Mouse (Mus musculus) heart, postnatal 0 days (tissue): ENCODE results near the gene Ddx39b.

ENCODE experiments used
- CTCF ChIP-seq: IDR thresholded peaks from 2 replicates; pipeline ENCODE4 v1.5.1; 2016; ENCODE audit warnings: antibody characterized with exemption, control low read depth, low read depth
- EP300 ChIP-seq: IDR thresholded peaks from 2 replicates; pipeline ENCODE4 v1.6.1; 2016; ENCODE audit warnings: antibody characterized with exemption, low read depth

DNA sequence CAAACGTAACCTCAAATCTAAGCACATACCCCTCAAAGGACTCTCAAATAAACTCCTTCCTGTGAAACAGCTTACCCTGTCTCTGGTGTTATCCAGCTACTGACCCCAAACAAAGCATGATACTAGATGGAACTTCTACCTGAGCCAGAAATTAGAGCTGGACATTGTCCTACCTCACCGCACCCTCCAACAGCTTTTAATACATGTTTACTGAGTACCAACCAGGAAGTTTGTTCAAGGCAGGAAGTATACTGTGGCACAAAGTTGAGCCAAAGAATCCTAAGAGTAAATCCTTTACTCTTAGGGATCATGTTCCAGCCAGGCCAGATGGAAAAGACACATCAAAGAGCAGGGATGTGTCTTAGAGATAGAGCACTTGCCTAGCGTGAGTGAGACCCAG, 31.0 kb upstream of the Ddx39b start:
- no peak for TF ChIP-seq CTCF
- no peak for TF ChIP-seq EP300
